Mouse (Mus musculus): ENCODE data around the gene Ugt1a1. TPM values are rescaled to one million over a fixed set of nuclear protein-coding genes. Genes with fewer than 3 reads are reported as not detected.
"Not testable (repeated sequence)": the region's sequence is repeated elsewhere in the genome, so short reads cannot be mapped to it uniquely, and the experiment has no call there.

The Ugt1a1 gene
- total RNA-seq, 2 experiments from 2014 or later, result 0.22 to 77.3 TPM

- DNase-seq (ENCODE audit: low spot score in 2 of 2), result no peak
These were observed 5.8 kb downstream of the Ugt1a1 start for GRCm38 (mm10) chr1:88217576-88217975.

- peak in 1 of 2 experiments; percentile 29 for DNase-seq (ENCODE audit: low spot score in 2 of 2)
These were observed 6.3 kb downstream of the Ugt1a1 start for GRCm38 (mm10) chr1:88218051-88218450.

- DNase-seq (ENCODE audit: low spot score in 2 of 2), result peak in 1 of 2 experiments; percentile 19
These were observed 6.8 kb downstream of the Ugt1a1 start for GRCm38 (mm10) chr1:88218591-88218990.

- no peak for DNase-seq (ENCODE audit: low spot score in 2 of 2)
These were observed 7.3 kb downstream of the Ugt1a1 start for GRCm38 (mm10) chr1:88219054-88219453.

- DNase-seq (ENCODE audit: low spot score in 2 of 2), result peak in 1 of 2 experiments; percentile 21
These were observed 8.6 kb downstream of the Ugt1a1 start for GRCm38 (mm10) chr1:88220336-88220735.

- no peak for DNase-seq (ENCODE audit: low spot score in 2 of 2)
These were observed 10.5 kb downstream of the Ugt1a1 start for GRCm38 (mm10) chr1:88222216-88222615.

- DNase-seq (ENCODE audit: low spot score in 2 of 2), result not testable (repeated sequence)
These were observed 11.3 kb downstream of the Ugt1a1 start for GRCm38 (mm10) chr1:88223011-88223515.

- no peak for DNase-seq (ENCODE audit: low spot score in 2 of 2)
These were observed 11.8 kb downstream of the Ugt1a1 start for GRCm38 (mm10) chr1:88223591-88223990.

- DNase-seq (ENCODE audit: low spot score in 2 of 2), result peak in 1 of 2 experiments; percentile 27
These were observed 12.4 kb downstream of the Ugt1a1 start for GRCm38 (mm10) chr1:88224029-88224776.

- not testable (repeated sequence) for DNase-seq (ENCODE audit: low spot score in 2 of 2)
These were observed 13.5 kb downstream of the Ugt1a1 start for GRCm38 (mm10) chr1:88225301-88225700.

GRCm38 (mm10) chr1:88225741-88226140, 14.0 kb downstream of the Ugt1a1 start:
- DNase-seq (ENCODE audit: low spot score in 2 of 2), result peak in 1 of 2 experiments; percentile 19

GRCm38 (mm10) chr1:88226670-88227379, 15.1 kb downstream of the Ugt1a1 start, which contains the start of gene Mroh2a:
Mroh2a (plus strand) TSS chr1:88226986.
- DNase-seq (ENCODE audit: low spot score in 2 of 2), result peak in 1 of 2 experiments; percentile 20

GRCm38 (mm10) chr1:88227482-88227881, 15.7 kb downstream of the Ugt1a1 start:
- peak in 1 of 2 experiments; percentile 19 for DNase-seq (ENCODE audit: low spot score in 2 of 2)

- DNase-seq (ENCODE audit: low spot score in 2 of 2), result peak in 1 of 2 experiments; percentile 37
These were observed 16.4 kb downstream of the Ugt1a1 start for GRCm38 (mm10) chr1:88228121-88228520.

- DNase-seq (ENCODE audit: low spot score in 2 of 2), result peak in 1 of 2 experiments; percentile 20
These were observed 17.8 kb downstream of the Ugt1a1 start for GRCm38 (mm10) chr1:88229566-88229965.

GRCm38 (mm10) chr1:88229986-88230385, 18.2 kb downstream of the Ugt1a1 start:
- DNase-seq (ENCODE audit: low spot score in 2 of 2), result peak in 1 of 2 experiments; percentile 25

GRCm38 (mm10) chr1:88230421-88230820, 18.7 kb downstream of the Ugt1a1 start:
- DNase-seq (ENCODE audit: low spot score in 2 of 2), result peak in 1 of 2 experiments; percentile 25

- peak in 1 of 2 experiments; percentile 22 for DNase-seq (ENCODE audit: low spot score in 2 of 2)
These were observed 19.4 kb downstream of the Ugt1a1 start for GRCm38 (mm10) chr1:88230981-88231802.

GRCm38 (mm10) chr1:88231803-88232499, 20.2 kb downstream of the Ugt1a1 start:
- peak in 1 of 2 experiments; percentile 26 for DNase-seq (ENCODE audit: low spot score in 2 of 2)

Measured in adrenal gland, adult 18-20 months (tissue).